Mouse (Mus musculus): ENCODE measurements around the gene Parvg.
"Not testable (repeated sequence)": the region's sequence is repeated elsewhere in the genome, so short reads cannot be mapped to it uniquely, and the experiment has no call there.

Gene Parvg

DNA sequence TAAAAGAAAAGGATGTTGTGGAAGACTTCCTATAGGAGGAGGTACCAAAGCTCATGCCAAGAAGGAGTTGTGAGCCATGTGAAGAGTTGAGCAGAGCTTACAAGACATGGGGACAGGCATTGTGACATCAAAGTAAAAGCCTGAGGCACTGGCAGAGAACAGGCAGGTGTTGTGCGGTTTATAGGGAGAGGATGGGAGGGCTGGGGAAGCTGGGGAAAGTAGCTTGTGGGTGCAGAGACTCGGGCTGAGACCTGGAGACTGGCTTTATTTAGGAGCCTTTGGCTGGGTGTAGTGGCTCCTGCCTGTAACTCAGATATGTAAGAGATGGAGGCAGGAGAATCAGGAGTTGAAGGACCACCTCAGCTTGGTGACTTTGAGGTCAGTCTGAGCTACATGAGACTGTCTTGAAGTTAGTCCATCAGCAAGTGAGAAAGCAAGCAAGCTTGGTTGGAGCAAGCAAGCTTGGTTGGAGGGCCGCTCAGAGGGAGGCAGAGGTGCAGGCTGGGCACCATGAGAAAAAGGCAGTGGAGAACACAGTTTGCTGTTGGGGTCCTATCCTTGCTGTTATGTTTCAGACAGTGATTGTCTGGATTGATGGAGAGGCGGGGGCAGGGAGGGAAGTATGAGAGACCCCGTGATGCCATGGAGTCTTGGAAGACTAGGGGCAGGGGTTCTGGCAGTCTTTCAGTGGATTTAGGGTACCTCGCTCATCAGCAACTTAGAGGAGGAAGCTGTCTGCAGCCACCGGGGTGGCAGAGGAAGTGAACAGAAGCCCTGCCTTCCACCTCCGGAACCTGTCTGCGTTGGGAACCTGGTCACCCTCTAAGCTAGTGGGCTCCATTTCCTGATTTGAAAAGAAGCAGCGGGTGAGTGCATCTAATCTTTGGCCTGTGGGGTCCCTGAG, at the start of gene Parvg:
TSS of gene Parvg (plus strand) at position 61 of the 904 bp plus-strand sequence.
- in situ Hi-C loops (cut with MboI) = no loop called here

- in situ Hi-C loops (cut with MboI) = no loop called here
Observed at GRCm38 (mm10) chr15:84276066-84276465, 47.8 kb upstream of the Parvg start.

DNA sequence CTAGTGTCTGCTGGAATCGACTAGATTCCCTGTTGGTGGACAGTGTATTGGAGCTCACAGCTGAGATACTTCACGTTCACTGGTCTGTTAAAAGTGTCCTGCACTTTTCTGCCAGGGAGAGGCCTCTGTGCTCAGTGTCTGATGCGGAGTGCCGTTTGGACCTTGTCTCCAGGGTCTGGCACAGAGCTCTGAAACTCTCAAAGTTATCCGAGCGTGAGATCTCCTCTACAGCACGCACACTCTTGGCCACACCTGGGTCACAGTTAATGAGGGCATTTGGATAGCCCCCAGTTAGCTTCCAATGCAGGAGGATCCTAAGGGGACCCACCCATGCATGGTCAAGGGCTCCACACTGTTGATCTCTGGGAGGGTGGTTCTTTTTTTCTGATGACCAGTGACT, 45.7 kb upstream of the Parvg start:
- in situ Hi-C loops (cut with MboI) = no loop called here

GRCm38 (mm10) chr15:84278656-84279055, 45.2 kb upstream of the Parvg start:
- in situ Hi-C loops (cut with MboI) = no loop called here

GRCm38 (mm10) chr15:84280309-84280708, 43.5 kb upstream of the Parvg start:
- in situ Hi-C loops (cut with MboI) = loop anchor here (5.0 kb wide), 1 partner anchor 332 kb away; no protein-coding TSS in a partner anchor

DNA sequence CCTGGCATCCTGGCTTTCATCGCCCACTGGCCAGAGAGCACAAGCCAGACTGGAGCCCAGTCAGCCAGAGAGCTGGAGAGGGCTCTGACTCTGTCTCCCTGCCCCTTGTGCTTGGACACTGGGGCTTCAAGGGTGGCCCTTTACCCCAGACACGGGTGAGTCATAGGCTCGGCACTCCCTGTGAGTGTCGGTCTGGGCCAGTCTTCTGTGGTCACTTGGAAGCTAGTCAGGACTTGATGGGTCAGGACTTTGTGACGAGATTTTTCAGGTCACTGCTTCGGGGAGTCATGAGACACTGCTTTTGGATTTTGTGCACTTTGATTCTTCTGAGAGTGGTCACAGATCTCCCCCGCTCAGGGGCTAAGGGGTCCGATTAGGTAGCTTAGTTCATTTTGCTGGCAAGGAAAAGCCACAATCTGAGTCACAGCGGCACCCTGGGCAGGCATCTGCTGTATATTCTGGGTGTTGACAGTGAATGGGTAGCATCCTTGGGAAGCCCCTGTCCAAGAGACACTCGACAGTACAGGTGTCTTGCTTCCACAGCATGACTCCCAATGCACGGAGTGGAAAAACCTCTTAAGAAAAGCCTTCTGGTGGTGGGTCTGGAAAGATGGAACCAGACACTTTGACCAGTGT, 43.0 kb upstream of the Parvg start:
- in situ Hi-C loops (cut with MboI) = loop anchor here (5.0 kb wide), 1 partner anchor 331 kb away; no protein-coding TSS in a partner anchor

- in situ Hi-C loops (cut with MboI) = loop anchor here (5.0 kb wide), 1 partner anchor 330 kb away; no protein-coding TSS in a partner anchor
Observed at GRCm38 (mm10) chr15:84282206-84283085, 41.4 kb upstream of the Parvg start.

GRCm38 (mm10) chr15:84284059-84284458, 39.8 kb upstream of the Parvg start:
- in situ Hi-C loops (cut with MboI) = loop anchor here (5.0 kb wide), 1 partner anchor 328 kb away; no protein-coding TSS in a partner anchor

DNA sequence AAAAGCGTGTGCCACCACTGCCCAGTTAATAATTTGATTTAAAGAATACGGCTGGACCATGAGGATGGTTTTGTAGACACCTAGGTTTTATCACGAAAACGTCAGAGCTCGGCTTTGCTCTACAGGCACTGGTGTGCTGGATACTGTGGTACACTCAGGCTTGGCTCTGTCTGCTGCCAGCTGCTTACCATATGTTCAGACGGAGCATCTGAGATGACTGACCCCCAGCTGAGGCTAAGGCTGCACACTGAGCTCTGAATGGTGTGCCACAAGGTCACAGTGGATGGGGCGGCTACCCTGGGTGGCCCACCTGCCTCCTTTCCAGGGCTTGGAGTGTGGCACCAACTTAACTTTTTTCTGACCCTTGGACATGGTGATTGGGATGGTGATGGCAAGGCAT, 38.4 kb upstream of the Parvg start:
- in situ Hi-C loops (cut with MboI) = no loop called here

DNA sequence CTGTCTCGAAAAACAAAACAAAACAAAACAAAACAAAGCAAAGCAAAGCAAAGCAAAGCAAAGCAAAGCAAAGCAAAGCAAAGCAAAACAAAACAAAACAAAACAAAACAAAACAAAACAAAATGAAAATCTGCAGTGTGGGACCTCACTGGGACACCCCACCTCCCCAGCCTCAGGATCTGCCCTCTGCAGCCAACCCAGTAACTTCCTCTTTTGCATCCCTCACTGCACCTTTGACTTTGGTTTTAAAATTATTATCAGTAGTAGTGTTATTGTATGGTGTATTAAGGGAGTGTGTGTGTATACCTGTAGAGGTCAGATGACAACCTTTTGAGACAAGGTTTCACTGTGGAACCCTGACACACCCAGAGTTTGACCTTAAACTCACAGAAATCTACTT, 34.9 kb upstream of the Parvg start:
- in situ Hi-C loops (cut with MboI) = not testable (repeated sequence)

- in situ Hi-C loops (cut with MboI) = no loop called here
Observed at GRCm38 (mm10) chr15:84291097-84291496, 32.7 kb upstream of the Parvg start.

DNA sequence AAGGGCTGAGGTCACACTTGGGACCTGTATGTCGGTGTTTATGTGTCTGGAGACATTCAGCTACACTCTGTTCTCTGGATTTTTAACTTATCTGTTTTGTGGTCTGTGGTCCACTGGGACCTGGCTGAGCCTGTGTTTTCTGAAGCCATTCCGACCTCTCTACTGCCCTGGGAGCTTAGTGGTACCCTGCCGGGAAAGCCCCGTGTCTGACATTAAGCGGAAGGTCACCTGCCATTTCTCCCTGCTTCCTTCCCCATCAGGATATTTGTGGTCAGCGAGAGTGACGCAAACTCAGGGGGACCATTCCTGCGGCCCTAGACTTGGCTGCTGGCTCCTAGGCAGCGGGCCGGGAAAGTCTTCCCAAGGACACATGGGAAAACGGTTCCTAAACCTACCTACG, 30.2 kb upstream of the Parvg start:
- in situ Hi-C loops (cut with MboI) = no loop called here

- in situ Hi-C loops (cut with MboI) = no loop called here
Observed at GRCm38 (mm10) chr15:84294391-84294790, 29.4 kb upstream of the Parvg start.

- in situ Hi-C loops (cut with MboI) = no loop called here
Observed at GRCm38 (mm10) chr15:84295225-84295624, 28.6 kb upstream of the Parvg start.

DNA sequence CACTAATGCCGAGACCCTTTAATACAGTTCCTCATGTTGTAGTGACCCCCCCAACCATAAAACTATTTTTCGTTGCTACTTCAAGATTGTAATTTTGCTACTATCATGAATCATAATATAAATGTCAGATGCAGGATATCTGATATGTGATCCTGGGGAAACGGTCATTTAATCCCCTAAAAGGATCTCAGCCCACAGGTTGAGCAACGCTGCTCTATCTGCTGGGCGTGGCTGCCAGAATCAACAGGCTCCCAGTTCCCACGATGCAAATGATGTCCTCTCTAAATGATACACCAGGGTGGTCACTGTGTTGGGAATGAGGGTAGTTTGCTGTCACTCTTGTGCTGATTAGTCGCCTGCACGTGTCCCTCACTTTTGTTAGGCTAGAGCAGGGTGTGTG, 26.4 kb upstream of the Parvg start:
- in situ Hi-C loops (cut with MboI) = no loop called here

- in situ Hi-C loops (cut with MboI) = no loop called here
Observed at GRCm38 (mm10) chr15:84298804-84299370, 24.9 kb upstream of the Parvg start.

DNA sequence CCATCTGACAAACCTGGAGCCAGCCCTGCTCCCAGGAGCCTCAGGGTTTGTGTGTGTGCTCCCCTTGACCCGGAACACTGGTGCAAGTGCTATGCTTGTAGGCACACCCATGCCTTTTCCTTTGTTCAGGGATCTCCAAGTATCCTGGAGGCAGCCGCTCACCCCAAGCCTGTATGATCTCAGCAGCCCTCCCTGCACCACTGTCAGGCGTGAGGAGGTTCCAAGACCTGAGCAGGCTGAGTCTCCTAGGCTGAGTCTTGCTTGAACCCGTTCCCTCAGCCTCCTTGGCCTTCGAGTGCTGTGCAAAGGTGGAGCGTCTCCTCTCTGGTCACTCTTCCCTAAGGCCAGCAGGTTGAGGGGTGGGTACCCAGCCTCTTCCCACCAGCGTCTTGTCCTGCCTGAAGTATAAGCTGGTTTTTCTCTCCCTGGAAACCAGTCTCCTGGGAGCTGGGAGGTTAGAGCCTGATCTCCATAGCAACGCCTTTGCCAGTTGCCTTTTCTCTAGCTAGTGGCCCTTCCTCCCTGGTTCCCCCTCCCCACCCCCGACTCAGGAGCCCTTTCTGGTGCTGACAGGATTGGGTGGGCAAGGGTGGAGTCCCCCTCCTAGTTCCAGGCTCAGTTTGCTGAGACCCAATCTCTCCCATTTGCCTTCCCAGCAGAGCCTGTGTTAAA, 24.0 kb upstream of the Parvg start:
- in situ Hi-C loops (cut with MboI) = no loop called here

- in situ Hi-C loops (cut with MboI) = no loop called here
Observed at GRCm38 (mm10) chr15:84300591-84300990, 23.2 kb upstream of the Parvg start.

DNA sequence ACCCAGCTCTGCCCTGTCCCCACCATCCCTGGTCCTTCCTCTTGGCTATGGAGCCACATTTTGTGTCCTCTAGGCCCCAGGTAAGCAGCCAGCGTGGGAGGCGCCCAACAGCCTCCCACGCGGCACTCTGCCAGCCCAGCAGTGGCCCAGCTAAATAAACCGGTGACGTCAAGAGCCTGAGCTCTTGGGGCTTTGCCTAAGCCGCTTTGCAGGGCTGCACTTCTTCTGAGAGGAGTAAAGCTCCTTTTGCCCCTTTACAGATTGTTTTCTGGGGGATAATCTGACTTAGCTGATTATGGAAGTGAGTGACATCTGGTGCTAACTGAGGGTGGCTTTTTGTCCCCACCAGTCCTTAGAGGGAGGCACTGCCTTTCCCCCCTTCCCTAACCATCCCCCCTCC, 22.8 kb upstream of the Parvg start:
- in situ Hi-C loops (cut with MboI) = no loop called here

DNA sequence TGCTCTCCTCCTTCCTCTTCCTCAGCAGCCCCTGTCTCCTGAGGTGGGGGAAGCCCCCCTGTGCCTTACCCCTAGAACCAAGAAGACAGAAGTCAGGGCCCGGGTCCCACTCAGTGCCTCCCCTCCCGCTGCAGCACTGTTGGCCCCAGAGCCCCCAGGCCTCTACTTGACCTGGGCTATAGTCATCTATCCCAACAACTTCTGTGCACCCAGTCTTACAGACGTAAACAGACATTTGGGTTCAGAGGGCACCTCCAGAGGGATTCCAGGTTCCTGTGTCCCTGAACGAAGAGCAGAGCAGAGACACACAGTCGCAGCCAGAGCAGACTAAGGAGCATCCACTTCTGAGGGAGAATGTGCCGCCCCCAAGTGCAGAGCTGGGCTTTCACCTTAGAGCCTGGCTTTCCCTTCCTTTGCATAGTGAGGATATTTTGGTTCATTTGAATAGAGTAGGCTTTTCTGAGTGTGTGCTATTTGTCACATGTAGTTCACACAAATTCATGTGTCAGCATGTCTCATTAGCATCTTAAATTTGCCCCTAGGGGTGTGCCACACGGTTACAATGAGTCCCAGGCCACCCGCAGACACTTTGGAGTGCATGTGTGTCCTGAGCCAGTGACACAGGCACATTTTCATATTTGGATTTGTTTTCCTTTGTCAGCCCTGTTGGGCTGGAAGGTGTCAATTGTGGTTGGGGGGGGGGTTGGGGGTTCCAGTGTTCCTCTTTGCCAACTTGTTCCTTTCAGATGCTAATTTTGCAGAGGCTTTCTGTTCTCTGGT, 22.0 kb upstream of the Parvg start:
- in situ Hi-C loops (cut with MboI) = no loop called here

Data from mature B cell (primary cell).